Mouse (Mus musculus): Measurements from ENCODE around the gene Serpina1b. TPM values are rescaled to one million over a fixed set of nuclear protein-coding genes. Genes with fewer than 3 reads are reported as not detected.
"Not testable (repeated sequence)": the region's sequence is repeated elsewhere in the genome, so short reads cannot be mapped to it uniquely, and the experiment has no call there.

Serpina1b gene
- polyA plus RNA-seq, 1 experiment from 2014 or later, result 0.19 TPM

DNA sequence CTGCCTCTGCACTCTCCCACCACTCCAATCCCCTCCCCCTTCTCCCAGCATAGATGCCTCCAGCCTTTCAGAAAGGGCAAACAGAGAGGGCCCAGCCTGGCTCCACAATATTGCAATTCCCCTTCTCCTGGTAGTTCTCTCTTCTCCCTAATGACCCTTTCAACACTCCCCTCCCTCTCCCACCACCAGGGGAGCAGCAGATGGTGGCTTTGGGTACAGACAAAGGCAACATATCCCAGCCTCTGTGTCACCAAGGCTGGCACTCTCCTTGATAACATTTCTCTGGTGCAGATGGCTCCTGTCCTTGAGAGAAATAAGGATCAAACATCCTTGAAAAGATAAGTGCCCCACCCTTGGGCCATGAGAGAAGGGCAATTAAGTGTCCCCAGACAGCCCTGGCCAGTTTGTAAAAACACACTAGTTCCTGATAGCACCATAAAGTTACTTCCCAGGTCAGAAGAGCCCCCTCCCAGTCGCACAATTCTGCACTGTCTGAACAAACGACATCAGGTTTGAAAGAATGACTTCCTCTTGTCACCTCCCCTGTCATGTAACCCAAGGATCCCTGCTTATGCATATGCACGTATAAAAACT is 141.9 kb downstream of the Serpina1b start:
- H3K9me3 ChIP-seq (replicated peaks), result no peaks in the 10 kb centered on the region
- no peaks in the 10 kb centered on the region for H3K4me1 ChIP-seq
- H3K27ac ChIP-seq (replicated peaks), result no peak overlapping the region
- H3K9ac ChIP-seq, result no peak overlapping the region
- no peaks in the 10 kb centered on the region for H3K27me3 ChIP-seq
- no peak overlapping the region for H3K4me2 ChIP-seq (replicated peaks)
- no peaks in the 10 kb centered on the region for H3K36me3 ChIP-seq
- H3K4me3 ChIP-seq (replicated peaks), result no peak overlapping the region
- no peak for ATAC-seq (ENCODE audit: insufficient number of reproducible peaks, low FRiP score, low TSS enrichment, low read depth)
- WGBS, result 49% methylated on average over 3 of the region's 3 CpGs

DNA sequence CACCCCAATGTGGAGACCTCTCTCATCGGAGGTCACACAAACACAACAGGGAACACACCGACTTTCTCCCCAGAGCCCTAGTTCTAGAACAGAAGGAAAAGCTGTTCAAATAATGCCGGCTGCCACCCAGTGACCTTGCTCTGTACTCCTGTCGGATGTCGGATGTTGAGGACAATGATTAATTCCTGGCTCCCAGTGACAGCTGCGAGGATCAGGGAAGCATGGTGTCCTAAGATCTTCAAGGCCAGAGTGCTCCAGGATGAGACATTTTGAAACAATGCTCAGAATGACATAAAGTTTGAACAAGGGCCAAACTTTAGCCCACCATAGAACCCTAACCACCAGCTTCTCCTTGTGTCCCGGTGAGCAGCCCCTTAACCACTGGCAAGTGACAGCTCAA is 143.2 kb downstream of the Serpina1b start:
- Histone ChIP-seq H3K27ac (replicated peaks) (no peak overlapping the region), H3K9me3 (replicated peaks) (no peaks in the 10 kb centered on the region), H3K4me2 (replicated peaks) (no peak overlapping the region), H3K9ac (no peak overlapping the region), H3K36me3 (no peaks in the 10 kb centered on the region), H3K4me1 (no peaks in the 10 kb centered on the region), H3K4me3 (replicated peaks) (no peak overlapping the region), H3K27me3 (no peaks in the 10 kb centered on the region)
- 69% methylated on average over 7 of the region's 7 CpGs for WGBS
- no peak for ATAC-seq (ENCODE audit: insufficient number of reproducible peaks, low FRiP score, low TSS enrichment, low read depth)

DNA sequence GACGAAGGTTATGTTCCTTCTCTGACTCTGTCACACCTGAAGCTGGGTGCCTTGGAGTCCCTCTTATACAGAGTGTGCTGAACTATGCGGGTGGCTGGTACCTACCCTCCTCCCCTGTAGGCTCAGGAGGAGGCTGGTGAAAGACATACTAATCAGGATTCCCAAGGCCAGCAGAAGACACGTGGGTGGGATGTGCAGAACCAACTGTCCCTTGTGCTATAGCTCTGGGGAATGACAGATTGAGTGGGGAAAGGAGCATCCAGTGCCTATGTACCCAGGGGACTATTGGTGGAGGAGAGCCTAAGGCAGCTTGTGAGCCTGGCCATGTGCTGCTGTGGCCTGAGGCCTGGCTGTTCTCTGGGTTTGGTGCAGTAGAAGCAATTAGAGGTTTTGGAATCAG is 144.1 kb downstream of the Serpina1b start:
- WGBS, result 76% methylated on average over 3 of the region's 3 CpGs

DNA sequence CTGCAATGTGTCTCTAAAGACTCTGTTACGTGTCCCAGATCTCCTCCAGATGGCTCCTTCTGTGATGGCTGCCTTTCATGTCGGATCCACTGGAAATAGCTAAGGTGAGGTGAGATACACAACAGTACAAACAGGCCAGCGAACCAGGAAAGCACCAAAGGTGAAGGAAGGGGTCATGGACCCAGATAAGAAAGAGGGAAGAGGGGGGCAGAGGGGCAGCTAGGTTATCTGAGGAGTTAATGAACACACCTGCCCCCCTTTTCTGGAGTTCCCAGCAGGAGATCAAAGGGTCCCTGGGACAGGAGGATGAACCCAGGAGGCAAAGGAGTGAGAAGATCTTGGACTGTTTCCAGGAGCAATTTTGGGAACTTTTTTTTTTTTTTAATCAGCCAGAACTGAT is 144.8 kb downstream of the Serpina1b start:
- Histone ChIP-seq H3K27me3 (no peaks in the 10 kb centered on the region), H3K4me2 (replicated peaks) (no peak overlapping the region), H3K27ac (replicated peaks) (no peak overlapping the region), H3K9ac (no peak overlapping the region), H3K36me3 (no peaks in the 10 kb centered on the region), H3K4me1 (no peaks in the 10 kb centered on the region), H3K9me3 (replicated peaks) (no peaks in the 10 kb centered on the region), H3K4me3 (replicated peaks) (no peak overlapping the region)
- WGBS, result 70% methylated on average over 3 of the region's 3 CpGs
- ATAC-seq (ENCODE audit: insufficient number of reproducible peaks, low FRiP score, low TSS enrichment, low read depth), result no peak

More for the DNA sequence above, 144.1 kb downstream of the Serpina1b start:
- Histone ChIP-seq H3K9me3 (replicated peaks) (no peaks in the 10 kb centered on the region), H3K4me1 (no peaks in the 10 kb centered on the region), H3K9ac (no peak overlapping the region), H3K4me3 (replicated peaks) (no peak overlapping the region), H3K27ac (replicated peaks) (no peak overlapping the region), H3K4me2 (replicated peaks) (no peak overlapping the region), H3K27me3 (no peaks in the 10 kb centered on the region), H3K36me3 (no peaks in the 10 kb centered on the region)
- no peak for ATAC-seq (ENCODE audit: insufficient number of reproducible peaks, low FRiP score, low TSS enrichment, low read depth)

DNA sequence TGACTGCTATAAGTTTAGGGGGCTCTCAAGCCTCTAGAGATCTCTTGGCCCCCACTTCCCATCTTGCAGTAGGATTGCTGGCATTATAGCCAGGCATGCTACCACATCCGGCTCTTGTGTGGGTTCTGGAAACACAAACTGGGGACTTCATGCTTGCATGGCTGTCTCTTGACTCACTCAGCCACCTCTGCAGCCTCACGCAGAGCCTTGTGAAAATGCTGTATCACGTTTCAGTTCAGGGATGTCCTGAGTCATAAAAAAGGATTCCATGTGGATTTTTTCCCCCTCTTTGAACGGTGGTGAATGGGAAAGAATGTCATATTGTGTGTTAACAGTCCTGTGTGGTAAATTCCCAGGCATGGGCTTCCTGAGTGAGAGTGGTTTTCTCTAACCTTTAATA is 146.4 kb downstream of the Serpina1b start:
- Histone ChIP-seq H3K4me2 (replicated peaks) (no peak overlapping the region), H3K27me3 (no peaks in the 10 kb centered on the region), H3K36me3 (no peaks in the 10 kb centered on the region), H3K9me3 (replicated peaks) (no peaks in the 10 kb centered on the region), H3K4me1 (no peaks in the 10 kb centered on the region), H3K4me3 (replicated peaks) (no peak overlapping the region), H3K9ac (no peak overlapping the region), H3K27ac (replicated peaks) (no peak overlapping the region)
- no peak for ATAC-seq (ENCODE audit: insufficient number of reproducible peaks, low FRiP score, low TSS enrichment, low read depth)
- WGBS, result 46% methylated on average over 4 of the region's 4 CpGs

DNA sequence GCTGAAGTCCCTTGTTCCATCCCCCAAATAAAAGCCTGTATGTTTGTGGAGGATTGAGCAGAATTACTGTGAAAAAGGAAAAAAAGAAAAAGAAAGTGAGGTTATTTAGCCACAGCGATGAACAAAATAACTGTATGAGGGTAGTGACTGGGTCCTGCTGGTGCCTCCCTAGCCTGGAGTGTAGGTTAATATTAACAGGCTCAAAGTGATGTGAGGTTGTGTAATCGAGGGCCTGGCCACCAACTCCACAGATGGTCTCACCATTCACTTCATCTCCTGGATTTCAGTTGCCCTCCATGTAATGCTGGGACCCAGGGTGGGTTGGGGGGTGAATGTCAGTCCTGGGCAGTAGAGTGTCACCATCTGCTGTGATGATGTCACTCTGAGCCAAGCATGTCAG is 148.4 kb downstream of the Serpina1b start:
- whole genome bisulfite sequencing, result 81% methylated on average over 2 of the region's 2 CpGs
- no peak overlapping the region for H3K9ac ChIP-seq
- no peak for ATAC-seq (ENCODE audit: insufficient number of reproducible peaks, low FRiP score, low TSS enrichment, low read depth)
- no peaks in the 10 kb centered on the region for H3K36me3 ChIP-seq
- H3K4me1 ChIP-seq, result no peaks in the 10 kb centered on the region
- H3K4me2 ChIP-seq (replicated peaks), result no peak overlapping the region
- no peak overlapping the region for H3K27ac ChIP-seq (replicated peaks)
- H3K9me3 ChIP-seq (replicated peaks), result no peaks in the 10 kb centered on the region
- H3K27me3 ChIP-seq, result no peaks in the 10 kb centered on the region
- H3K4me3 ChIP-seq (replicated peaks), result no peak overlapping the region

DNA sequence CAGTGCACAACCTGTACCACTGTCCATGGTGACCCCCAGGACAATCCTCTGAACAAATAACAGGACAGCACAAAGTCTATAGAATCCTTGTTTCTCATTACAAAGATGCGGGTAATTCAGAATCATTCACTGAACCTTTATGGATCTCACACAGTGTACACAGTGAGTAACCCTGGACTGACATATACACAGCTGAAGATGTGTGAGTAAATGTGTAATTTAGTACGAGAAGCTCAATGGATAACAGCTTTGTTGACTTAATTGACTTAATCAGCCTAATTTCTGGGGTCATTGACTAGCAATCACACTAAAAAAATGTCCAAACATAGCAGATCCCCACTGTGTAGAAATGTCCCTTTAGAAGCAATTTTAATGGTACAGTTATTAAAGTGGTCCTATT is 149.0 kb downstream of the Serpina1b start:
- no peak overlapping the region for H3K4me2 ChIP-seq (replicated peaks)
- ATAC-seq (ENCODE audit: insufficient number of reproducible peaks, low FRiP score, low TSS enrichment, low read depth), result no peak
- H3K36me3 ChIP-seq, result no peaks in the 10 kb centered on the region
- no peak overlapping the region for H3K27ac ChIP-seq (replicated peaks)
- WGBS, result 73% methylated on average over 2 of the region's 2 CpGs
- no peaks in the 10 kb centered on the region for H3K4me1 ChIP-seq
- H3K9ac ChIP-seq, result no peak overlapping the region
- no peaks in the 10 kb centered on the region for H3K9me3 ChIP-seq (replicated peaks)
- H3K4me3 ChIP-seq (replicated peaks), result no peak overlapping the region
- no peaks in the 10 kb centered on the region for H3K27me3 ChIP-seq

DNA sequence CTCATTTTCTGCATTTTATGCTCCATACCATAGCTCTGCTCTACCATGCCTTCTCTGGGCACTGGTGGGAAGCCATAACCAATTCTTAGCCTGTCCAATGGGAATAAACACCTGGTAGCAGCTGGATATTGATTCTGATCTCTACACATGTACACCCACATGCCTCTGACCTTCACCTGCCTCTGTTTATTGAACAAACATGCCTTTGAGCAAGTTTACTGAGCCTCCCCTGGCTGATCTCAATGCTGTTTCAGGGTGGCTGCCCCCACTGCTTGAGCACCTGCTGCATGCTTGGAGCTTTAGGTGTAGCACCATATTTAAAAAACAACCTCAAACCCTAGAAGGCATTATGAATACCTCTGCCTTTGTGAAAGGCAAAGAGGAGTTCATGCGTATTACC is 150.3 kb downstream of the Serpina1b start:
- ATAC-seq (ENCODE audit: insufficient number of reproducible peaks, low FRiP score, low TSS enrichment, low read depth); H3K27ac ChIP-seq (replicated peaks); H3K4me3 ChIP-seq (replicated peaks); H3K9me3 ChIP-seq (replicated peaks); H3K27me3 ChIP-seq; H3K9ac ChIP-seq; H3K4me1 ChIP-seq; H3K36me3 ChIP-seq; H3K4me2 ChIP-seq (replicated peaks): not testable (repeated sequence)
- WGBS, result 100% methylated on average over 1 of the region's 1 CpGs

Other genes starting within 250 kb of the Serpina1b start
- 0.07 and 0.20 TPM in 2 replicates for gene Serpina10, start 198.9 kb downstream of the Serpina1b start, polyA plus RNA-seq (2015; fragmentation: Nextera tagmentation; extraction: Ambion mirVana)
- 0.23 TPM in 1 of 2 replicates, not detected in the other for gene Serpina6, start 173.2 kb downstream of the Serpina1b start, polyA plus RNA-seq (2015; fragmentation: Nextera tagmentation; extraction: Ambion mirVana)
- gene Serpina16, start 154.2 kb downstream of the Serpina1b start, polyA plus RNA-seq (2015; fragmentation: Nextera tagmentation; extraction: Ambion mirVana), result not detected in 2 replicates
- not detected in 2 replicates for gene Serpina1f, start 134.8 kb downstream of the Serpina1b start, polyA plus RNA-seq (2015; fragmentation: Nextera tagmentation; extraction: Ambion mirVana)
- not detected in 2 replicates for gene Serpina1d, start 56.8 kb downstream of the Serpina1b start, polyA plus RNA-seq (2015; fragmentation: Nextera tagmentation; extraction: Ambion mirVana)
- gene Serpina1a, start 33.2 kb upstream of the Serpina1b start, polyA plus RNA-seq (2015; fragmentation: Nextera tagmentation; extraction: Ambion mirVana), result 0.14 TPM in 1 of 2 replicates, not detected in the other
- not detected in 2 replicates for gene Serpina1c, start 74.5 kb upstream of the Serpina1b start, polyA plus RNA-seq (2015; fragmentation: Nextera tagmentation; extraction: Ambion mirVana)
- 0.19 TPM in 1 of 2 replicates, not detected in the other for gene Serpina1e, start 128.6 kb upstream of the Serpina1b start, polyA plus RNA-seq (2015; fragmentation: Nextera tagmentation; extraction: Ambion mirVana)
- gene Serpina11, start 159.6 kb upstream of the Serpina1b start, polyA plus RNA-seq (2015; fragmentation: Nextera tagmentation; extraction: Ambion mirVana), result not detected in 2 replicates
- 2.1 and 3.8 TPM in 2 replicates for gene Serpina9, start 183.4 kb upstream of the Serpina1b start, polyA plus RNA-seq (2015; fragmentation: Nextera tagmentation; extraction: Ambion mirVana)
- 0.16 and 0.38 TPM in 2 replicates for gene Serpina12, start 214.1 kb upstream of the Serpina1b start, polyA plus RNA-seq (2015; fragmentation: Nextera tagmentation; extraction: Ambion mirVana)

Data from embryonic facial prominence, embryonic 15.5 days (tissue).